Mouse (Mus musculus) brain, embryonic 14.5 days (tissue): ENCODE results near the gene Slc25a43. TPM values are rescaled to one million over a fixed set of nuclear protein-coding genes. Genes with fewer than 3 reads are reported as not detected.

Experiments
- DNase-seq: peaks from one replicate; pipeline ENCODE4 v3.0.0-alpha.2; 2011; ENCODE audit warnings: low read depth
- CTCF ChIP-seq: fragments of 200-500 bp; IDR thresholded peaks from 2 replicates; pipeline ENCODE4 v1.5.1; 2012; ENCODE audit warnings: inconsistent platforms, mild to moderate bottlenecking, moderate library complexity, borderline replicate concordance; ENCODE audit not compliant: insufficient read depth, insufficient read length; ENCODE audit errors: extremely low read depth
- POLR2A ChIP-seq: fragments of 200-500 bp; IDR thresholded peaks from 2 replicates; pipeline ENCODE4 v1.6.1; 2012; ENCODE audit warnings: mild to moderate bottlenecking, inconsistent platforms, borderline replicate concordance; ENCODE audit not compliant: poor library complexity, insufficient read depth, insufficient read length, severe bottlenecking; ENCODE audit errors: extremely low read depth
- polyA plus RNA-seq: library from polyadenylated mRNA; depleted of rRNA; stranded (reverse); fragments of >200 nt; gene quantifications from 2 replicates; pipeline ENCODE4 v1.2.3, GENCODE M21; 2012; rRNA removed

Gene Slc25a43
- polyA plus RNA-seq, 1 experiment: 0.89 TPM

DNA sequence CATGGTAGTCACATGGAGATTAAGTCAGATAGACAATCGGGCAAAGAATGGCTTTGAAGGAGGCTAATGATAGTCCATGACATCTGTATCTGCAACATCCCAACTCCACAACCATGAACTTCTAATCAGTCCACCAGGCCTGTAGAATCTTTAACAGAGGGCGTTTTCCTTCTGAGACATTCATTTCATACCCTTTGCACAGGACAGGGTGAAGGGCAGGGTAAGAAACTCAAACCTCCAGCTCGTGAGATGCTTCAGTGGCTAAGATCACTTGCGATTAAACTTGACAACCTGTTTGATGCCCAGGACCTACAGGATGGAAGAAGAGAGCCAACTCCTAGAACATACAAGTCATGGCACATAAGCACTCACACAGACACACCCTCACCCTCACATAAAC is 71.6 kb downstream of the Slc25a43 start:
- TF ChIP-seq POLR2A (no peak), CTCF (no peak)
- no peak for DNase-seq

DNA sequence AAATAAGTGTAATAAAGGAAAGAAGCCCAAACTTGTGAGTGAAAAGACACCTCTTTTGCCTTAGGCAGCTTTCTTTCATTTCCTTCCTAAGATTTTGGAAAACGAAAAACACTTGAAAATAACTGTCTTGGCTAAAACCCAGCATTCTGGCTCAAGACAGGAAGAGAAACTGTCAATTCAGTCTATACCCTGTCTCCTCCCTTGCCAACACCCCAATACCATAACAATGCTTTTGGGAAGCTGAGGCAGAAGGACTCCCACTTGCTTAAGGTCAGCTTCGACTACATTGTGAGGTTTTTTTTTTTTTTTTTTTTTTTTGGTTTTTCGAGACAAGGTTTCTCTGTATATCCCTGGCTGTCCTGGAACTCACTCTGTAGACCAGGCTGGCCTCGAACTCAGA is 72.0 kb downstream of the Slc25a43 start:
- DNase-seq: no peak
- TF ChIP-seq CTCF (no peak), POLR2A (no peak)

DNA sequence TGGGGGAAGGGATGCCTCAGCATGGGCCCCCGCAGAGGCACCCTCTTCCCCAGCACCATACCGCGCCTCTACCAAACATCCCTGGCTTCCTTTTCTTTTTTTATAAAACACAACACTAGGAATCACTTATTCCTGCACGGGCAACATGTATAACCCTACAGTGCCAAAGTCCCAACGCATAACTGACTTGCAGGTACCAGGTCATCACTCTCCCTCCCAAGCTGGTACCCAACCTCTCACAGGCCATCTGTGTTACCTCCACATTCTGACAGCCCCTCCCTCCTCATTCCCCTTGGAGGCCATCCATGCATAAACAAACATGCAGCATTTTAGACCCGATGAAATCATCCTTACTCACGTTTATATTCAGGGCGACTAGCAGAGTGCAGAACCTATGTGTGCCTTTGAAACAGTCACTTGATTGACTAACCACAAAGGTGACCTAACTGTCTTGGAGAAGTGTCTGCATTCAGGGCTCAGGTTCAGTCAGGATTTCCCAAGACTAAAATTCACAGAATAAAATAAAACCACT is 73.0 kb downstream of the Slc25a43 start:
- peak; percentile 65 for DNase-seq
- TF ChIP-seq POLR2A (no peak), CTCF (no peak)

DNA sequence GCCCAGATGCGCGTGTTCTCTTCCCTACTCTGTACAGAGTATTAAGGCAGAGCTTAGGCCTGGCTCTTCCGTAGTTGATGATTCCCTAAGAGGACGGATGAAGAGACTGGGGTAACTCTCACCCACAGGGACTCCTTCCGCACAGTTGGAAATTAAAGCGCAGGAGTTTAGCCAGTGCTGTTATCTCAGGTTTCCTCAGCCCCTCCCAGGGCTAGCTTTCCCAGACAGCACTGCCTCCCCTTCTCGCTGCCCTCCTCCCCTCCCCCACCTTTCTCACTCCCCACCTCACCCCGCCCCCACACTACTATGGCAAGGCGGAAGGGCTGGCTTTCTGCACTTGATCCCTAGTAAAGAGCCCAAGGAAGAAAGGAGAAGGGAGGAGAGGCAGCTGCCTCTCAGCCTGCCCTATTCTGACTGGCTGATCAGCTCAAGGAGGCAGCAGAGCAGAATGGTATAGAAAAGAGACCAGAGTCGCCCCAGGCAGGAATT is 73.5 kb downstream of the Slc25a43 start:
- no peak for TF ChIP-seq POLR2A
- no peak for TF ChIP-seq CTCF
- DNase-seq: peak; percentile 90

DNA sequence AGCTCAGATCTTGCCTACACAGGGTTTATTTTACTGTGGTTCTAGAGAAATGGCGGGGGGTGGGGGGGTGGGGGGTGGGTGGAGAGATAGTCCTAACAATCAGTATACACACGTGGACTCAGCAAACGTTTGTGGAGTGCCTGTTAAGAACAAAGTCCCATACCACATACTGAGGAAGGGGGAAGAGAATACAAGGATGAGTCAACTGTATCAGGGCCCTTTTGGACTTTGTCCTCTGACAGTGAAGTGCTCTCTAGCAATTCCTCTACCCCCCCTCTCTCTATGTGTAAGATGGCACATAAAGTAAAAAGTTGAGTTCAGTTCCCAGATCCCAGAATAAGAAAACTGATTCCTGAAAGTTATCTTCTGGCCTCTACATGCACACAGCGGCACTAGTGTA is 76.1 kb downstream of the Slc25a43 start:
- no peak for TF ChIP-seq POLR2A
- no peak for TF ChIP-seq CTCF
- no peak for DNase-seq

DNA sequence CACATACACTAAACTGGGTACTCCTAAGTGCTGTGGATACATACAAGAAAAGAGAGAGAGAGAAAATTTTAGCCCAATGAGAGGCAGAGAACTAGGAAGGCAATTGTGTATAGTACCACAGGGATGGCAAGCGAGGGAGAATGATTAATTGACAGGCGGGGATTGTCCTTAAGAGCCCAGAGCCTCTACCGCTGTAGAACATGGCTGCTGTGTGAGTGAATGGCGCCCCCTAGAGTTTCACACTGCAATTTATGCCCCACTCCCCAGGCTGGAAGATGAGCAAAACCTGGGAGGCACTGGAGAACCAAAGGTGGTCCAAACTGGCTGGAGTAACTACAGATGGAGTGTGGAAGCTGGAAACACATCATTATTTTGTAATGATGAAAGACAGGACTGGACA is 76.7 kb downstream of the Slc25a43 start:
- peak; percentile 80 for DNase-seq
- TF ChIP-seq POLR2A (no peak), CTCF (peak; percentile 70)

DNA sequence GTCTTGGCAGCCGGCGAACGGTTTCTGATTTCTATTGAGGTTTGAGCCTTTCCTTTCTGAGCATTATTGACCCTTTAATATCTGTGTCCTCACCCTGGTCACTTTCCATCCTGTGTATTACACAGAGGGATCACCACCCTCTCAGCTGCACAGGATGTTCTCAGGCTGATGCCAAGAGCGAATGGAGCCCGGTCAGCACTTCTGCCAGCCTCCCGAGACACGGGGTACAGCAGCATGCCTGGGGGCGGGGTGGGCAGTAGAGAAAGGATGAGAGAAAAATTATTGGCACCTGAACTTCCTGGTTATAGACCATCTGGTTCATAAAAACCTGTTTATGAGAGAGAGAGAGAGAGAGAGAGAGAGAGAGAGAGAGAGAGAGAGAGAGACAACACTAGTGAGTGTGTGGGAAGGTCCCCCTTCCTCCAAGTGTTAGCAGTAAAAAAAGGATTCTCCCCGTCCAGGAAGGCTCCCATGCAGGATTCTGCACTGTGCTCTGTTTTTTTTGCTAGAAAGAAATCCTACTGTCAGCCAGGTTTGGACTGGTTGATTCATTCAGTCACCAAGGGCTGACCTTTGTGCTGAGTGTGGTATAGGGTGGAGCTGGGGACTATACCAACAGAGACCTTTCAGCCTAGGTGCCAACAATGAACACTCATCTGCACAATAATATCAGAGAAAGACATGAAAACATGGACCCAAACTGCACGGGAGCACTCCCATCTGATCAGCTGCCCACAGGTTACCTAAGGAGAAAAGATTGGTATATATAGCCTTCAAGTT is 80.7 kb downstream of the Slc25a43 start:
- no peak for DNase-seq
- TF ChIP-seq CTCF: no peak
- no peak for TF ChIP-seq POLR2A

DNA sequence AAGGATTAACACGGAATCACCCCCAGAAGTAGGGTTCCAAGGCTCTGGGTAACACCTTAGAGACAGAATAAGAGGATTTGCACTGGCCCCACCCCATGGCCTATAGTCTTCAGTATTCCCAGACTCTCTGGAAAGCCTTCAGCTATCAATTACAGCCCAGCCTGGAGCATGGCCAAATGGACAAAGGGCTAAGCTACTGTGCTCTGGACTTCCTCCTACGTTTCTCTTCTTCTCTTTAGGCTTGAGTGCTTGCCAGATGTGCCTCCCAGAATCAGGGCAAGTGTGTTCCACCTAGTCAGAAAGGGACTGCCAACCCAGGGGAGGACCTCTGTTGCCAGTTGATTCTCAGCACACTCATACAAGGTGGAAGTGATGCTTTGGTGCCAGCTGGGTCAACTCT is 81.6 kb downstream of the Slc25a43 start:
- DNase-seq: no peak

More for the DNA sequence above, 81.6 kb downstream of the Slc25a43 start:
- TF ChIP-seq CTCF: no peak
- no peak for TF ChIP-seq POLR2A

Other genes starting within 250 kb of the Slc25a43 start
- 335 and 340 TPM in 2 replicates for gene Pgrmc1, start 145.5 kb upstream of the Slc25a43 start, polyA plus RNA-seq
- gene Akap17b, start 98.3 kb upstream of the Slc25a43 start, polyA plus RNA-seq: 7.1 and 8.5 TPM in 2 replicates
- gene Slc25a5, start 52.0 kb downstream of the Slc25a43 start, polyA plus RNA-seq: 477 and 533 TPM in 2 replicates
- gene Ube2a, start 130.2 kb downstream of the Slc25a43 start, polyA plus RNA-seq: 41.7 and 43.8 TPM in 2 replicates
- 11.5 and 14.7 TPM in 2 replicates for gene C330007P06Rik, start 130.5 kb downstream of the Slc25a43 start, polyA plus RNA-seq
- gene Nkrf, start 159.2 kb downstream of the Slc25a43 start, polyA plus RNA-seq: 9.4 and 15.1 TPM in 2 replicates
- gene Sept6, start 248.1 kb downstream of the Slc25a43 start, polyA plus RNA-seq: 54.2 and 61.6 TPM in 2 replicates